Mouse (Mus musculus): ENCODE measurements around the gene Apol9b.
A peak's percentile ranks its signal among the peaks of the same experiment; 100 is the strongest.

Apol9b gene

DNA sequence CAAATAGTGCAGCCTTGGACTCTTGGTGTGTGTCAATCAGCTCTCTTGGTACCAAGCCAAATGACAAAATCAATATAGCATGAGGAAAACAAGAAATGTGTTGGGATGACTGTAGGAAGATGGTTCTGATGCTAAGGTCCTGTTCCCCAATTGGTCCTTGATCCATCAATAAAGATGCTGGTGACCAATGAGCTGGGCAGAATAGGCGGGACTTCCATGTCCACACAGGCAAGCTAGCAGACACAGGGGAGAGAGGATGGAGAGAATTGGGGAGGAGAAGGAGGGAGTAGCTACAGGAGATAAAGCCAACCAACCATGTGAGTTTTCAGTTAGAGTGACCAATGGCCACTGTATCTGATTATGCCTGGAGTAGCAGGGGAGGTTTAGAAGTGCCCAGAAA, 17.5 kb downstream of the Apol9b start:
- no peak for DNase-seq (ENCODE audit: low spot score in 2 of 2)

GRCm38 (mm10) chr15:77748414-77748813, 19.6 kb downstream of the Apol9b start:
- DNase-seq (ENCODE audit: low spot score in 2 of 2), result no peak

GRCm38 (mm10) chr15:77749717-77750116, 20.9 kb downstream of the Apol9b start:
- DNase-seq (ENCODE audit: low spot score in 2 of 2), result no peak

DNA sequence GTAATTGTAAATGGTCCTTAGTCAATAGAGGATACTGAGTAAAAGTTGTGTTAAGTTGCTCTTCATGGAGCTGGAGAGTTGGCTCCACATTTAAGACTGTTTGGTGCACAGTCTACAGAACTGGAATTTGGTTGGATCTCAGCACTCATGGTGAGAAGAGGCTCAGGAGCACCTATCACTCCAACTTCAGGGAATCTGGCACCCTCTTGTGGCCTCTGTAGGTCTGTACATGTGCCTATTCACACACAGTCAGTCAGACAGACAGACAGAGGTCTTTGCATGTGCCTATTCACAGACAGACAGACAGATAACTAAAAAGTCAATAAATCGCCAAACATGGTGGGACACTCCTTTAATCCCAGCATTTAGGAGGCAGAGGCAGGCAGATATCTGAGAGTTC, 21.6 kb downstream of the Apol9b start:
- DNase-seq (ENCODE audit: low spot score in 2 of 2), result peak in 1 of 2 experiments; percentile 48

- no peak for DNase-seq (ENCODE audit: low spot score in 2 of 2)
These were observed 23.6 kb downstream of the Apol9b start for GRCm38 (mm10) chr15:77752443-77752842.

DNA sequence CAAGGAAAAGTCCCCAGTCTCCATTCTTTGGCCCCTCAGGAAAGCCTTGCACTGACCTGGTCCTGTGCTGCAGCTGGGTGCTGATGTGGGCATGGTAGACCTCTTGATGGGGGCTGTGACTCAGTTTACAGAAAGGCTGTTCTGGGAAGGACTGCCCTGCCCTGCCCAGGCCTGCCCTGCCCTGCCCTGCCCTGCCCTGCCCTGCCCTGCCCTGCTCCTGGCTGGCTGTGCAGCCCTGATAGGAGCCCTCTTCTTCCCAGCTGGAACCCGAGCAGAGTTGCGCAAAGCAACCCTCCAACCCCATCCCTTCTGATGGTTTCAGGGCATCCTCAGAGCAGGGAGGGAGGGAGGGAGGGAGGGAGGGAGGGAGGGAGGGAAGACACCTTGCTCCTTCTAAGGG, 26.3 kb downstream of the Apol9b start:
- peak; percentile 50 to 70 for DNase-seq (ENCODE audit: low spot score in 2 of 2)

GRCm38 (mm10) chr15:77756081-77756480, 27.2 kb downstream of the Apol9b start:
- no peak for DNase-seq (ENCODE audit: low spot score in 2 of 2)

DNA sequence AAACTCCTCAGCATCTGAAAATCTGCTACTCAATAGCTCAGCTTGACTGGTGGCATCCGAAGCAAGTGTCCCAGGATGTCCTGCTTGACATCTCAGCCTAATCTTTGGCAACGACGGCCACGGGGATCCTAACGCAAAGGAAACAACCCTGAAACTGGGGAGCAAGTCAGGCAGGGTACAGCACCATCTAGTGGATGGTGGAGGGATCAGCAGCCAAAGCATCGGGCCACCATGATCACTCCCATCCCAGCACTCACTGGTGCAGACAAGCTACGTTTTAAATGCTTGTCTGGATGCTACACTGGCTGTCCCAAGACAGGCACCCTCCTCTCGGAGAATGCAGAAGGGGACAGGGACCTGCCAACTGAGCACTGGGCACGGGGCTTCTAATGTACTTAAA, 28.0 kb downstream of the Apol9b start, which contains the start of gene Apol8:
Apol8 (minus strand) TSS at position 156 of the 400 bp plus-strand sequence.
- peak; percentile 38 to 65 for DNase-seq (ENCODE audit: low spot score in 2 of 2)

DNA sequence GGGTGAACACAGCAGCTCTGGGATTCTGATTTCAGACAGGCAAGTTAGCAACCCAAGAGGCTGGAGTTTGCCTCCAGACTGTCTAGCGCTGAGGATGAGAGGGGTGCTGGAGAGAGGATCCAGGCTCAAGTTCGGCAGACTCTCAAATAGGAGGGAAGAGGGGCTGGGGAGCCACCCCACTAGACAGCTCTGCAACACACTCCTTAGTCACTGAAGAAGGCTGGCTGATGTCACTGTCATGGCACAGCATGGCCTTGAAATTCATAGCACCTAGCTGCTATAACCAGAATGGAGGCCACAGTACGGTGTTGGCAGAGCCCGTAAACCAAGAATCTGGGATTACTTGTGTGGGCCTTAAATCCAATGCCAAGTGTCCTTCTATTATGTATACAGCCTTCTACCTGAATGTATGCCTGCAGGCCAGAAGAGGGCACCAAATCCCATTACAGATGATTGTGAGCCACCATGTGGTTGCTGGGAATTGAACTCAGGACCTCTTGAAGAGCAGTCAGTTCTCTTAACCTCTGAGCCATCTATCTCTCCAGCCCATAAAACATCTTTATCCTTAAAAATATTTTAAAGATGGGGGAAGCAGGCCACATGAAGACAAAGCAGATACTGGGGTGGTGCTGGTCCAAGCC, 28.9 kb downstream of the Apol9b start:
- DNase-seq (ENCODE audit: low spot score in 2 of 2), result no peak

DNA sequence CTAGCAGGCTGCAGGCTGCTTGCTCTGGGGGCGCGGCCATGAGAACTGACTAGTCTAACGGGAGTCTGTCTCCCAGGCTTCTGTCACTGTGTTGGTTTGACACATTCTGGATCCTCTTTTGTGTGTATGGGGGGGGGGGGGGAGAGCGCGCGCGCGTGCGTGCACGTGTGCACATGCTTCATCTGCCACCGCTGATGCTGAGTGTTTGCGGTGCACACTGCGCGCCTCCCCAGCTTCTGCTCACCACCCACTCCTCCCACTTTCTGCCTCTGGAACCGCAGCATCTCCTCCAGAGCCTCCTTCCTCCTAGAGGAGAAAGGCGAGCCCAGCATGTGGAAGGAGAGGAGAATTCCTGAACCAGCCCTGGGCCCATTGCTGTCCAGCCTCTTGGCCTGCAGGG, 31.2 kb downstream of the Apol9b start:
- DNase-seq (ENCODE audit: low spot score in 2 of 2), result no peak

DNA sequence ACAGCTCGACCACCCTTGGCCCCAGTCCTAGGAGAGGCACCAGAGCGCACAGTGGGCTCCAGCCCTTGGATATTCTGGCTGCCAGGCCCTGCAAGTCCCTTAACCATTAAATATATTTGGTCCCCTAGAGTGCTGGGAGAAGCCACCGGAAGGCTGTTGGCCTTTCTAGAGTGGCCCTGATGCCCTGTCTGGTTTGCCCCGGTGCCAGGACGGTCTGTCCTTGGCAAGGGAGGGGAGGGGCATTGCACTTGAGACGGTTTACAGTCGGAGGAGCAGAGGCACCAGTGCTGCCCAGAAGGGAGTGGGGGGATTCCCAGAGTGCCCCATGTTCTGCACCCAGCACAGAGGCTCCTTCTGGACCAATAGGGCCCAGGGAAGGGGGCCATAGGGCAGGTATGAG, 32.2 kb downstream of the Apol9b start:
- no peak for DNase-seq (ENCODE audit: low spot score in 2 of 2)

DNA sequence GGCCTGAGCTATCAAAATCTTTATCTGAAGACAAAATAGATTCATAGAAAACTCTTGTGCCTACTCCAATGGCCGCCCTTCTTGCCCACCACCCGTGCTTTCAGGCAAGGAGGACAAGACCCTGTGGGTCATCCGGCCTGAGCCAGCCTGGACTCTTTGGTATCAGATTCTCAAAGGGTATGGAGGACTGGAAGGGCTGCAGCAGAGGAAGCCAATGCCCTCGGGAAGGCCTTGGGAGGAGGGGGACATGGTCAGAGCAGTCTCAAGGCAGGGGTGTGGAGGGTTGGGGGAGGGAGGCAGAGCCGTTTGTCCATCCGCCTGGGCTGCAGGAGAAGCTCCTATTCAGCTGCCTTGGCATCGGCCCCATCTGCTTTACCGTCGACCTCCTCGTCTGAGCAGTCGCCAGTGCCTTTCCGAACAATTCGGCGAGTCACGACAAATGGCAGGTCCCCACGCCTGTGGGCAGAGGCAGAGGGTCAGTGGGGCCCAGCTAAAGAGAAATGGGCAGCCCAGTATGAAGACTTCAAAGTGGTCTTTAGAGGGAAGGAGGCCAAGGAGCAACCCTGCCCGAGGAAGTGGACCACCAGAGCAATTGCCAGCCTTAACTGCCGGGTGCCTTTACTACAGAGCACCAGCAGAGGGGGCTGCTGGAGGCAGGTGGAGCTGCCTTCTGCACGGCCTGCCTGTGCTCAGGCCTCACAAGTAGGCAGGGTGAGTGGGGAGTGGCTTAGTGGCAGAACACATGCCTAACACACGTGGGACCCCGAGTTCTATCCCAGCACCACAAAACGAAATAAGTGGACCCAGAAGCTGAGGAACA, 32.9 kb downstream of the Apol9b start:
- peak in 1 of 2 experiments; percentile 41 for DNase-seq (ENCODE audit: low spot score in 2 of 2)

GRCm38 (mm10) chr15:77763050-77763449, 34.2 kb downstream of the Apol9b start:
- DNase-seq (ENCODE audit: low spot score in 2 of 2), result no peak

DNA sequence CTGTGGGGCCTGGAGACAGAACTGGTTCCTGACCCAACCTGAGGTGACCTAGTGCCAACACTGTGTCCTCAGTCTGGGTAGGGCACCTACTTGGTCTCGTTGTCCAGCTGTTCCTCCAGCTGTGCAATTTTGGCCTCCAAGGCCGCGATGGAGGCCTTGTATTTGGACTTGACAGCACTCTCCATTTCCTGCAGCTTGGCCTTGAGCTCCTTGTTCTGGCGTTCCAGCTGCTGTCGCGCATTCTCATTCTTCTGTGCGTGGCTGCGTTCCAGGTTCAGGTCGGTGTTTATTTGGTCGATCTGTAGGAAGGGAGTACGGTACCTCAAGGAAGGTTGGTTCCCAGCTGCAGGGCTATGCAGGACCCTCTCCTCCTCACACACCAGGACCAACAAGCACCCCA, 34.9 kb downstream of the Apol9b start:
- no peak for DNase-seq (ENCODE audit: low spot score in 2 of 2)

- no peak for DNase-seq (ENCODE audit: low spot score in 2 of 2)
These were observed 35.7 kb downstream of the Apol9b start for GRCm38 (mm10) chr15:77764391-77765006.

GRCm38 (mm10) chr15:77765484-77766093, 36.8 kb downstream of the Apol9b start:
- no peak for DNase-seq (ENCODE audit: low spot score in 2 of 2)

DNA sequence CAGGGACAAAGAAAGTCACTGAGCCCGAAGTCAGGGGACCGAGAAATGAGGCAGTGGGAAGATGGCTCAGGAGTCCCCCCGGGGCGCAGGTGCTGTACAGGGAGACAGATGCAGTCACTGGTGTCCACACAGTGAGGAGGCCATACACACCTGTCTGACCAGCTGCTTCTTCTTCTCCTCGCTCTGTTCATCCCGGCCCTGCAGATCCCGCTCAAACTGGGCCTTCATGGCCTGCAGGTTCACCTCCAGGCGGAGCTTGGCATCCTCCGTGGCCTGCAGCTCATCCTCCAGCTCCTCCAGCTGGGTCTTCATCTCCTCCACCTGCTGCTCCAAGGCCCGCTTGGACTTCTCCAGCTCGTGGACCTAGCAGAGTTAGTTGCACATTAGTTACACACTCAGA, 38.1 kb downstream of the Apol9b start:
- DNase-seq (ENCODE audit: low spot score in 2 of 2), result no peak

DNA sequence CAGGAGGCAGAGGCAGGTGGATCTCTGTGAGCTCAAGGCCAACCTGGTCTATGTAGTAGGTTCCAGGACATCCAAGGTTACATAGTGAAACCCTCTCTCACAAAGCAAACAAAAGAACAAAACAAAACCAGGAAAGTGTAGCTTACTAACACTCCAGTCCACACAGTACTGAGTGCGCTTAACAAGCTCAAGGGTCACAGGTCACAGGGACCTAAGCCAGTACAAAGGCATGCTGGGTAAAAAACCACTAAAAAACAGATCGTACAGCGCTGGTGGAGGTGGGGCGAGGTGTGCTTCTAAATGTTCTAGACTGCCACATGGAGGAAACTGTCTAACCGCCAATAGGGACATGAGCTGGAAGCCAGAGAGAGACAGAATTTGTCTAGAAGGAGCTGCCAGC, 41.5 kb downstream of the Apol9b start:
- DNase-seq (ENCODE audit: low spot score in 2 of 2), result no peak

- DNase-seq (ENCODE audit: low spot score in 2 of 2), result no peak
These were observed 42.1 kb downstream of the Apol9b start for GRCm38 (mm10) chr15:77770942-77771341.

DNA sequence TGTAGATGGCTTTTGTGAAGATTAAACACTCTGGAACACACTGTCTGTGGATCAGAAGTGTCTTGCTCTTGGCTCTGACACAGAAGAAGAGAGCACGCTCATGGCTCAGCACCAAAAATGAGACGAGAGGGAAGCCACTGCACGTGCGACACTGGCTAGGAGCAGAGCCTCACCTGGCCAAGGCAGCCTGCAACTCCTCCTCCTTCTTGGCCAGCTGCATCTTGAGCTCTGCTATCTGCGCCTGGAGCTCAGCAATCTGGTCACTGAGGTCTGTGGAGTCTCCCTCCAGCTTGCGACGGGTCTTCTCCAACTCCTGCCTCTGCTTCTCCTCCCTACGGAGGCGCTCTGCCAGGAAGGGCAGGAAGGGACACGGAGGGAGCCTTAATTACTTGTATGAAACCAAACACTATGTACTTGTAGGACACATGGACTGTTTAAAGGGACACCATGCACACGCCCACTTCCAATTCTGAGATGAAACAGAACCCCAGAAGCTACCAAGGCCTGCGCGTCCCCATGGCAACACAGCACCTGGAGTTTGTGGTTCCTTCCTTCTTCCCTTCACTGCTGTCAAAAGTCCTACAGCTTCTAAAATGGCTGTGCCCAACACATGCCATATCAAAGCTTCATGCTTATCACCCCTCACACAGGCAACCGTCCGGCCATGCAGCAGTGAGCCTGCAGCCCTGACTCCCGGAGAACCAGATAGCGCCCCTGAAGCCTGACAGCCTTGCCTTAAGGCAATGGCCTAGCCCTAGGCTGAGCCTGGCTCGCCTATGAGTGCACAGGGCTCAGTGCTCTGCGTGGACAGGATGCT, 44.5 kb downstream of the Apol9b start:
- DNase-seq (ENCODE audit: low spot score in 2 of 2), result peak; percentile 61 to 74

GRCm38 (mm10) chr15:77774303-77774702, 45.5 kb downstream of the Apol9b start:
- DNase-seq (ENCODE audit: low spot score in 2 of 2), result no peak

Data from spleen, postnatal 36 days (tissue).